Mouse (Mus musculus) lung, adult 2 months (tissue): ENCODE measurements around the gene Top3a.

Experiments used
- CTCF ChIP-seq: fragments of 200-500 bp; IDR thresholded peaks from 2 replicates; pipeline ENCODE4 v1.5.1; 2011; ENCODE audit warnings: mild to moderate bottlenecking, low read length, control low read depth; ENCODE audit not compliant: insufficient read depth
- POLR2A ChIP-seq: fragments of 200-500 bp; IDR thresholded peaks from 2 replicates; pipeline ENCODE4 v1.6.1; 2011; ENCODE audit warnings: low read depth, mild to moderate bottlenecking, control low read depth, low read length, borderline replicate concordance; ENCODE audit errors: extremely low read depth

DNA sequence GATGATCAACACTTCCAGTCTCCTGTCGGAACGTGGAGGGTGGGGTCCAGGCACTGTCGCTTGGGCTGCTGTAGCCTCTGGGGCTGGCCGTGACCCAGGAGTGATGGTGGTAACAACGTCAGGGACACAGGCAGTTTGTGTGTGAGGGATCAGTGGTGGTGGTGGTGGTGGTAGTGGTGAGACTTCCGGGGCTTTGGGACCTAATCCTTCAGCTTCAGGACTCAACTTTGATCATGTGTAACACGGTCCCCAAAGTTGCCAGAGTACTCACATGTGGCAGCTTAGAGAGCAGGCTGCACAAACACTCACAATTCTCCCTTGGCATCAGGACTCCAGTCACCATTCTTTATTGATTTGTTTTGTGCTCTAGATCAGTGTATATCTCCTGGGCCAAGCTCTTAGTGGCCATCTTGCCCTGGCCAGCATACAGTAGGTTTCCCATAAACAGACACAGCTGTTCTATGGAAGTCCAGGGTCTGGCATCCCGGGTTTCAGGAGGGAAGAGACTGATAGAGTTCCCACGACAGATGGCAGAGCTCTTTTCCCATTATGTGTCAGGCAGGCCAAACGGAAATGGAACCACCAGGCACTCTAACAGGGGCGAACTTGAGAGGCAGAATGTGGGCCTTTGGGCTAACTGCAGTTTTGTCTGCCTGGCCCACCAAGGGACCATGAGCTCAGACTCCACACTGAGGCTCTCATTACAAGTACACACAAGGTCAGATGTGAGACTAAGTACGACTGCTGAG, 49.6 kb downstream of the Top3a start:
- no peak for TF ChIP-seq CTCF
- TF ChIP-seq POLR2A, result no peak
